Mouse (Mus musculus) regulatory T cell (primary cell): ENCODE results near the gene Psg25.
"Not testable (repeated sequence)": the region's sequence is repeated elsewhere in the genome, so short reads cannot be mapped to it uniquely, and the experiment has no call there.

ENCODE experiments used
- in situ Hi-C: fragments of 300-600 bp; cut with MboI, MseI; formaldehyde crosslinking; loops from one replicate; pipeline ENCODE4 v1.15.1; 2025; ENCODE audit warnings: high pct_unique_total_duplicates

The Psg25 gene

DNA sequence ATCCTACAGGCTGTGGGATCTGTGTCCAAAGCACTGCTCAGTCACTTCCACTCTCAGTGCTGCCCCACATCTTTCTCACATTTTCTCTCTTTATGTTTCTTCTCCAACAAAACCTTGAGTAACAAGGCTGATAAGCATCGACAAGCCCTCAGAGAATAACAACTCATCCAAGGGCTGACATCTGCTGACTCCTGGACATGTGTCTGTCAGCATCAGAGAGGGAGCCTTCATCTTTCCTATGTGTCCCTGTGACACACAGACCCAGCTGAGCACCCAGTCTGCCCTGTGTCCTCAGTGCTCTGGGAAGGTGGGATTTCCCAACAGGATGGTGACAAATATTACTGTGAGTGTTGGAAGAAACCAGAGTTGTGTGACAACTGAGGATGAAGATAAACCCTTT, at the start of gene Psg25:
TSS of gene Psg25 (minus strand) at position 101 of the 400 bp plus-strand sequence.
- in situ Hi-C loops: no loop called here

DNA sequence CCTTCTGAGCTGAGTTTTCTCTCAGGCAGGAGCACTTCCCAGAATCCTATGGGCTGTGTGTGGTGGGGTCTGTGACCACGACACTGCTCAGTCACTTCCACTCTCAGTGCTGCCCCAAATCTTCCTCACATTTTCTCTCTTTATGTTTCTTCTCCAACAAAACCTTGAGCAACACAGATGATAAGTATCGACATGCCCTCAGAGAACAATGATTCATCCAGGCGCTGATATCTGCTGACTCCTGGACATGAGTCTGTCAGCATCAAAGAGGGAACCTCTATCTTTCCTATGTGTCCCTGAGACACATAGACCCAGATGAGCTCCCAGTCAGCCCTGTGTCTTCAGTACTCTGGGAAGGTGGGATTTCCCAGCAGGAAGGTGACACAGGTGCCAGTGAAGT, 35.1 kb upstream of the Psg25 start, which contains the start of gene Psg27:
TSS of gene Psg27 (minus strand) at position 101 of the 400 bp plus-strand sequence.
- in situ Hi-C loops: no loop called here

- in situ Hi-C loops: no loop called here
Observed at GRCm38 (mm10) chr7:18559850-18560249, 27.8 kb upstream of the Psg25 start.

DNA sequence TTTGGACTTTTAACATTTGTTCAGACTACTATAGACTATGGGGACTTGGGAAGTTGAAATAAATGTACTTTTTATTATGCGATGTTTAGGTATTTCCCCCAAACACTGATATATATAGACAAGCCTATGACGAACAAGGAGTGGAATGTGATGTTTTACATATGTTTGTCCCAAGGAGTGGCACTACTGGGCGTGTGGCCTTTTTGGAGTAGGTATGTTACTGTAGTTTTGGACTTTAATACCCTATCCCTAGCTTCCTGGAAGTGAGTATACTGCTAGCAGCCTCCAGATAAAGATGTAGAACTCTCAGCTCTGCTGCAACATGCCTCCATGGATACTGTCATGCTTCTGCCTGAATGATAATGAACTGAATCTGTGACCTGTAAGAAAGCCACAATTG, 23.7 kb upstream of the Psg25 start:
- in situ Hi-C loops: not testable (repeated sequence)

- in situ Hi-C loops: no loop called here
Observed at GRCm38 (mm10) chr7:18533420-18533819, 1.4 kb upstream of the Psg25 start.

DNA sequence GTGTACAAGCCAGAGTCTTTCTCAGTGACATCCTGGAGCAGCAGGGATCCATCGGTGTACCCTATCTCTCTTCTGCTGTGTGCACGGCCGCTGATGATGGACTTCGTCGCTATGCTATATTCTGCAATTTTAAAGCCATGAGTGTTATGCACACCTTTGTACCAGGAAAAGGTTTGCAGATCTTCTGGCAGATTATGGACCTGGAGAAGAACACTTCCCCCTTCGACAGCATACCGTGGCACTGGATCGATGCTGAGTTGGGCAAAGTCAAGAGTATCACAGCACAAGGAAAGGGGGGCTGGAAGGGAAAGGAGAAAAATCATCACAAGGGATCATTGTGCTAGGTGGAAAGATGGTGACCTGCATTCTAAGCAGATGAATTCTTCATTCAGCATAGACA, 7.4 kb downstream of the Psg25 start:
- in situ Hi-C loops: no loop called here

DNA sequence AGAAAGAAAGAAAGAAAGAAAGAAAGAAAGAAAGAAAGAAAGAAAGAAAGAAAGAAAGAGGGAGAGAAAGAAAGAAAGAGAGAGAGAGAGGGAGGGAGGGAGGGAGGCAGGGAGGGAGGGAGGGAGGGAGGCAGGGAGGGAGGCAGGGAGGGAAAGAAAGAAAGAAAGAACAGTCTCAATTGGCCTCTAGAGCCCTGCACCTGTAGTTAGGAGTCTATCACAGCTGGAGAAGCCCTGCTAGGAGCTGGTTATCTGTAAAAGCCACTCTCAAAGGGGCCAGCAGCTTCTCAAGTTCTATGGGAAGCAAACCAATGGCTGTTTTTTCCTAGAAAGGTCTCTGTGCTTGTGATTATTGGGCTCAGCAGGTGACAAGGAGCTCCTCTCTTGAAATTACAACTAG, 19.2 kb downstream of the Psg25 start:
- in situ Hi-C loops: not testable (repeated sequence)

DNA sequence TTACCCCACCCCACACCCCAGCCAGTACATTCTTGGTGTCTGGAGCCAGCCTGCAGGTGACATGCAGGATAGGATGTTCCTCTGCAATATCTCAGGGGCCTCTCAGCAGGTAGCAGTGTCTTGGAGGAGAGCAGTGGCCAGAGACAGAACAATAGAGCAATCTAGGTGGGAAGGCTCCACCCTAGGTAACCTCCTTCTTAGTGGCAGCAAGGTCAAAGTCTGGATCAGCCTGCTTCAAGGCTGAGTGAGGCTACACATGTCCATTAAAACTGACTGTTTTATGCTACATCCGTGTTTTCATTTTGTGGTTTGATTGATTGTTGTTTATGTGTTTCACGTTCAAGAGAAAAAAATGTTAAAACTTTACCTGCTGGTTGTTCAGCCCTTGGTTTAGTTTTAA, 19.7 kb downstream of the Psg25 start:
- in situ Hi-C loops: not testable (repeated sequence)

DNA sequence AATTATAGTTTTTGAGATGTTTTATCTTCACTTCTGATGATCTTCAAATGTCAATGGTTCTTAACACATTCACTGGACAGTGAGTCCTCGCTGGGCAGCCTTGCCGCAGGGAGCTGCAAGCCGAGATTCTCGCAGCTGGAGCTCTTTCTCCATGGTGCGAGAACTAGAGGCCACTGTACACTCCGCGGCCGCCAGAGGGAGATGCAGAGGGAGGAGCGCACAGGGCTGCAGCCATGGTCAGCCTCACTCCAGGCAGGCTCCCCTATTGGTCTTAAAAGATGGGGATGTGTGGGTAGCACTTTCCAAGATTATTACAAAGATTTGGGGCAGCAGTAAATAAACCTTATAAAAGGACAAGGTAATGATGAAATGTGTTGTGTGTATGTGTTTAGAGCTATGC, 20.6 kb downstream of the Psg25 start:
- in situ Hi-C loops: no loop called here

GRCm38 (mm10) chr7:18484077-18484476, 48.0 kb downstream of the Psg25 start, which contains the start of gene Psg26:
Psg26 (minus strand) TSS chr7:18484177.
- in situ Hi-C loops: no loop called here
